Mouse (Mus musculus) G1E (cell line): ENCODE results near the gene Ift43.

Experiments used
- CTCF ChIP-seq: IDR thresholded peaks from 2 replicates; pipeline ENCODE4 v1.5.1; 2012; ENCODE audit warnings: low read depth, low read length, inconsistent platforms, mixed read lengths
- GATA1 ChIP-seq: IDR thresholded peaks from 2 replicates; pipeline ENCODE4 v1.6.1; 2012; ENCODE audit warnings: borderline replicate concordance, low read length, inconsistent platforms, mixed read lengths
- GATA2 ChIP-seq: IDR thresholded peaks from 2 replicates; pipeline ENCODE4 v1.6.1; 2012; ENCODE audit warnings: low read depth, low read length, inconsistent platforms, borderline replicate concordance
- POLR2AphosphoS5 ChIP-seq: IDR thresholded peaks from 2 replicates; pipeline ENCODE4 v1.6.1; 2012; ENCODE audit warnings: low read depth, low read length, inconsistent platforms; ENCODE audit not compliant: insufficient replicate concordance
- TAL1 ChIP-seq: conservative IDR thresholded peaks from 2 replicates; pipeline ENCODE4 v1.6.1; 2012; ENCODE audit warnings: low read depth, low read length, inconsistent platforms, mixed read lengths

GRCm38 (mm10) chr12:86169195-86169594 is 86.9 kb downstream of the Ift43 start:
- TF ChIP-seq CTCF: no peak
- TF ChIP-seq GATA1: no peak
- TF ChIP-seq POLR2AphosphoS5: no peak
- TF ChIP-seq TAL1: no peak
- TF ChIP-seq GATA2: no peak
